Mouse (Mus musculus) lung, postnatal 0 days (tissue): ENCODE measurements around the gene Mapkapk3.

Source experiments
- CTCF ChIP-seq: IDR thresholded peaks from 2 replicates; pipeline ENCODE4 v1.5.1; 2016; ENCODE audit warnings: antibody characterized with exemption, mild to moderate bottlenecking
- EP300 ChIP-seq: IDR thresholded peaks from 2 replicates; pipeline ENCODE4 v1.6.1; 2016; ENCODE audit warnings: antibody characterized with exemption, mild to moderate bottlenecking, control low read depth

- no peak for TF ChIP-seq CTCF
- no peak for TF ChIP-seq EP300
Observed at GRCm38 (mm10) chr9:107305012-107305411, 15.3 kb upstream of the Mapkapk3 start.
